Mouse (Mus musculus): ENCODE results near the gene Trim34a. TPM values are rescaled to one million over a fixed set of nuclear protein-coding genes. Genes with fewer than 3 reads are reported as not detected.

The Trim34a gene
- total RNA-seq, 2 experiments from 2014 or later = 0.69 to 0.96 TPM

Other genes starting within 250 kb of the Trim34a start
- gene Olfr638, start 245.7 kb upstream of the Trim34a start, total RNA-seq (2021) = not detected
- gene Olfr639, start 227.2 kb upstream of the Trim34a start, total RNA-seq (2021) = under 1 TPM; 0.05 to 0.16 TPM
- not detected for gene Olfr640, start 218.9 kb upstream of the Trim34a start, total RNA-seq (2021)
- not detected for gene Olfr641, start 209.0 kb upstream of the Trim34a start, total RNA-seq (2021)
- not detected for gene Olfr642, start 191.8 kb upstream of the Trim34a start, total RNA-seq (2021)
- not detected for gene 4930516K23Rik, start 183.0 kb upstream of the Trim34a start, total RNA-seq (2021)
- gene Olfr644, start 172.6 kb upstream of the Trim34a start, total RNA-seq (2021) = not detected
- not detected for gene Olfr645, start 159.0 kb upstream of the Trim34a start, total RNA-seq (2021)
- not detected for gene Olfr646, start 139.6 kb upstream of the Trim34a start, total RNA-seq (2021)
- gene Ubqln5, start 114.6 kb upstream of the Trim34a start, total RNA-seq (2021) = not detected
- gene Olfr643, start 107.1 kb upstream of the Trim34a start, total RNA-seq (2021) = not detected
- not detected for gene Ubqln3, start 101.2 kb upstream of the Trim34a start, total RNA-seq (2021)
- not detected for gene Ubqlnl, start 93.9 kb upstream of the Trim34a start, total RNA-seq (2021)
- gene Olfm5, start 79.6 kb upstream of the Trim34a start, total RNA-seq (2021) = not detected
- gene Olfr648, start 61.1 kb upstream of the Trim34a start, total RNA-seq (2021) = under 1 TPM; 0.10 to 0.23 TPM
- gene Olfr649, start 48.5 kb upstream of the Trim34a start, total RNA-seq (2021) = not detected
- under 1 TPM; 0.30 to 0.59 TPM for gene Trim6, start 25.7 kb upstream of the Trim34a start, total RNA-seq (2021)
- under 1 TPM; 0.25 to 0.94 TPM for gene Trim5, start 43.6 kb downstream of the Trim34a start, total RNA-seq (2021)
- 1 to 10 TPM; 1.9 to 3.2 TPM for gene Trim12a, start 71.0 kb downstream of the Trim34a start, total RNA-seq (2021)
- under 1 TPM in 1 of 2 experiments, not detected in 1; 0.25 TPM for gene Trim34b, start 85.0 kb downstream of the Trim34a start, total RNA-seq (2021)
- 1 to 10 TPM; 1.2 to 2.1 TPM for gene Trim12c, start 108.9 kb downstream of the Trim34a start, total RNA-seq (2021)
- not detected for gene Trim30b, start 125.4 kb downstream of the Trim34a start, total RNA-seq (2021)
- gene Trim30c, start 156.4 kb downstream of the Trim34a start, total RNA-seq (2021) = not detected
- under 1 TPM; 0.42 to 0.86 TPM for gene Trim30a, start 220.7 kb downstream of the Trim34a start, total RNA-seq (2021)

Measured in layer of hippocampus, postnatal 25 days (tissue).